Mouse (Mus musculus) heart, adult 2 months (tissue): ENCODE measurements around the gene Rars2. TPM values are rescaled to one million over a fixed set of nuclear protein-coding genes. Genes with fewer than 3 reads are reported as not detected.

Experiments
- DNase-seq, 2 experiments: peaks; one replicate each; pipeline ENCODE4 v3.0.0; 2021
- H3K27ac ChIP-seq: fragments of 200-600 bp; 2 replicates; pipeline ENCODE4 v1.8.1; 2022
- H3K27me3 ChIP-seq: fragments of 200-500 bp; 2 replicates; pipeline ENCODE4 v1.6.1; 2012; ENCODE audit warnings: mild to moderate bottlenecking, low read length, inconsistent platforms, mixed read lengths; ENCODE audit not compliant: control insufficient read depth, insufficient read depth
- H3K36me3 ChIP-seq: fragments of 200-500 bp; 2 replicates; pipeline ENCODE4 v1.6.1; 2012; ENCODE audit warnings: low read length, inconsistent platforms; ENCODE audit not compliant: control insufficient read depth, insufficient read depth
- H3K4me1 ChIP-seq: fragments of 200-500 bp; 2 replicates; pipeline ENCODE4 v1.6.1; 2011; ENCODE audit warnings: low read length; ENCODE audit not compliant: control insufficient read depth, insufficient read depth
- H3K4me3 ChIP-seq: fragments of 200-600 bp; 2 replicates; pipeline ENCODE4 v1.8.1; 2022
- H3K79me2 ChIP-seq: fragments of 200-500 bp; replicated peaks from 2 replicates; pipeline ENCODE4 v1.6.1; 2012; ENCODE audit warnings: mild to moderate bottlenecking, inconsistent platforms, low read length, moderate library complexity, mixed read lengths; ENCODE audit not compliant: control insufficient read depth, insufficient read depth
- H3K9ac ChIP-seq: fragments of 200-500 bp; 2 replicates; pipeline ENCODE4 v1.6.1; 2012; ENCODE audit warnings: low read depth, mild to moderate bottlenecking, control low read depth, inconsistent platforms, low read length, mixed read lengths
- CTCF ChIP-seq: fragments of 200-600 bp; IDR thresholded peaks from 2 replicates; pipeline ENCODE4 v1.8.1; 2022; ENCODE audit warnings: antibody characterized with exemption, mild to moderate bottlenecking, moderate library complexity
- EP300 ChIP-seq: fragments of 200-500 bp; IDR thresholded peaks from 2 replicates; pipeline ENCODE4 v1.6.1; 2011; ENCODE audit warnings: low read depth, low read length, control low read depth; ENCODE audit not compliant: insufficient read depth
- POLR2A ChIP-seq: fragments of 200-500 bp; IDR thresholded peaks from 2 replicates; pipeline ENCODE4 v1.6.1; 2011; ENCODE audit warnings: mild to moderate bottlenecking, low read depth, low read length, control low read depth; ENCODE audit not compliant: insufficient read depth
- WGBS: fragments of 180-500 bp; shearing (Covaris S2); methylation state at CpG from one replicate; pipeline ENCODE4 v1.1.7; 2018; 5-methylcytosine and 5-hydroxymethylcytosine counted together
- intact Hi-C: fragments of 180-260 bp; cut with DNase I; formaldehyde crosslinking; loops from one replicate; pipeline ENCODE4 v1.15.1; 2025
- polyA plus RNA-seq: library from polyadenylated mRNA; depleted of rRNA; stranded (reverse); fragments of >200 nt; gene quantifications from 2 replicates; pipeline ENCODE4 v1.2.3, GENCODE M21; 2012
- total RNA-seq, 2 experiments: library from RNA; stranded (reverse); gene quantifications; 2 replicates each; pipeline ENCODE4 v1.2.3; 2021

Rars2 gene
- total and polyA plus RNA-seq, 3 experiments: 10.1 to 24.9 (median 23.6) TPM

GRCm38 (mm10) chr4:34634129-34634528 lies 19.4 kb downstream of the Rars2 start:
- TF ChIP-seq EP300: no peak
- TF ChIP-seq POLR2A: no peak
- TF ChIP-seq CTCF: no peak
- intact Hi-C loops: no loop called here
- Histone ChIP-seq H3K36me3 (no peaks in the 10 kb centered on the region), H3K27me3 (no peaks in the 10 kb centered on the region), H3K4me1 (no peaks in the 10 kb centered on the region), H3K27ac (no peak overlapping the region), H3K4me3 (no peak overlapping the region), H3K9ac (no peak overlapping the region), H3K79me2 (no peaks in the 10 kb centered on the region)
- DNase-seq: no peak
- WGBS: 95% methylated on average over 7 of the region's 7 CpGs

DNA sequence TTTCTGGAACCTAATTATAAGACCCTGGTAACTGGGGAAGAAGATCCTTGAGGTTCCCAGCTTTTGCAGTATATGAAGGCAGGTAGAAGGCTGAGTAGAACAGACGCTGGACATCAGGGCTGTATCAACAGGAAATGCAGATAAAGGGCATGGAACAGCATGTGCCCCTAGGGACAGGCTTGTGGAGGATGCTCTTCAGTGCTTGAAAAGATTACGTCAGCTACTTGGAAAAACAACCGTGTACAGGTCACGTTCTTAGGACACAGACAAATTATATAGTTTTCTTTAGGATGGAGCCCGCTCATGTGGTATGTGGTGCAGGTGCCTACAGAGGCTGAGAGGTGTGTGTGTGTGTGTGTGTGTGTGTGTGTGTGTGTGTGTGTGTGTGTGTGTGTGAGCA lies 21.3 kb downstream of the Rars2 start:
- Histone ChIP-seq H3K36me3 (no peaks in the 10 kb centered on the region), H3K79me2 (no peaks in the 10 kb centered on the region), H3K27me3 (no peaks in the 10 kb centered on the region), H3K27ac (no peak overlapping the region), H3K4me1 (no peaks in the 10 kb centered on the region), H3K9ac (no peak overlapping the region), H3K4me3 (no peak overlapping the region)
- intact Hi-C loops: no loop called here
- WGBS: 49% methylated on average over 5 of the region's 5 CpGs
- TF ChIP-seq CTCF (no peak), POLR2A (no peak), EP300 (no peak)
- DNase-seq: no peak

DNA sequence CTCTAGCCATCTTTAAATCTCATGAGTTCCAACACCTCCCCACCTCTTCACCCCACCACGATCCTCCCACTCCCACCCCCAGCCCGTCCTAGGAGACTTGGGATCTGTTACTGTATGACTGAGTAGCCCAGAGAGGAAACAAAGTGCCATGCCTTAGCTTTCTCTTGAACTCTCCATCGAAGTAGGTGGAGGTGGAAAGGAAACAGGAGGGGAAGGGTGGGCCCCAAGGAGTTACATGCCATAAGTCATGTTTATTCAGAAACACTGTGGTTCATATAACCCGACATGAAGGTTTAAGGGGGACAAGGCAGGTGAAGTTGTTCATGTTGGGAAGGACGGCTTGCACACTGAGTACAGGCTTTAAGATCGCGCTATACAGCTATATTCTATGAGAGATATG lies 22.6 kb downstream of the Rars2 start:
- Histone ChIP-seq H3K4me1 (no peaks in the 10 kb centered on the region), H3K27ac (no peak overlapping the region), H3K79me2 (no peaks in the 10 kb centered on the region), H3K9ac (no peak overlapping the region), H3K36me3 (no peaks in the 10 kb centered on the region), H3K4me3 (no peak overlapping the region), H3K27me3 (no peaks in the 10 kb centered on the region)
- WGBS: 87% methylated on average over 7 of the region's 7 CpGs
- DNase-seq: no peak
- TF ChIP-seq CTCF (no peak), POLR2A (no peak), EP300 (no peak)
- intact Hi-C loops: no loop called here

- Histone ChIP-seq H3K27ac (no peak overlapping the region), H3K79me2 (no peaks in the 10 kb centered on the region), H3K27me3 (no peaks in the 10 kb centered on the region), H3K9ac (no peak overlapping the region), H3K4me3 (no peak overlapping the region), H3K36me3 (no peaks in the 10 kb centered on the region), H3K4me1 (no peaks in the 10 kb centered on the region)
- 93% methylated on average over 4 of the region's 4 CpGs for WGBS
- no peak for DNase-seq
- intact Hi-C loops: no loop called here
- TF ChIP-seq CTCF (no peak), EP300 (no peak), POLR2A (no peak)
Observed at GRCm38 (mm10) chr4:34637851-34638250, 23.1 kb downstream of the Rars2 start.

DNA sequence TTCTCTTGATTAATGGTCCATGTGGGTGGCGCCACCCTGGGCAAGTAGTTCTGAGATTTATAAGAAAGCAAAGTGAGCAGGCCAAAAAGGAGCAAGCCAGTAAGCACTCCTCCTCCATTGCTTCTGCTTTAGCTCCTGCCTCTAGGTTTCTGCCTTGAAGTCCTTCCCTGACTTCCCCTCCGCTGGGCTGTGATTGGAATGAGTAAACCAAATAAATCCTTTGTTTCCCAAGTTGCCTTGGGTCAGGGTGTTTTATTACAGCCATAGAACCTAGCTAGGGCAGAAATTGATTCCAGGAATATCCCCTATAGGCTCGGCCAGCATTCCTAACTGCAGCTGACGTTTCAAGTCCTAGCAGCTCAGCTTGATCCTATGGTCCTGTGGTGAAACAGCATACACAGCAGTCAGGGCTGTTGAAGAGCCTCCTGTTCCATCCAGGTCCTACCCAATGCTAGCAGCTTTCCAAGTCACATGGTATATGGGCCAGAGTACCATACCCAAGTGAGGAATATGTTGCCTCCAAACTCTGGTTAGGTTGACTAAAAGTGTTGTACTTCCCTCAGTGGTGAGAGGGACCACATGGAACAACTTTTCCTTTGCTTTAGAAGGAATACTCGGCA lies 25.1 kb downstream of the Rars2 start:
- no peaks in the 10 kb centered on the region for H3K79me2 ChIP-seq
- no peaks in the 10 kb centered on the region for H3K4me1 ChIP-seq
- 97% methylated on average over 5 of the region's 5 CpGs for WGBS
- no peak for DNase-seq
- H3K9ac ChIP-seq: no peak overlapping the region
- intact Hi-C loops: no loop called here
- no peaks in the 10 kb centered on the region for H3K27me3 ChIP-seq
- H3K27ac ChIP-seq: no peak overlapping the region
- no peak overlapping the region for H3K4me3 ChIP-seq
- TF ChIP-seq POLR2A (no peak), EP300 (no peak), CTCF (no peak)
- no peaks in the 10 kb centered on the region for H3K36me3 ChIP-seq

GRCm38 (mm10) chr4:34640731-34641130 lies 26.0 kb downstream of the Rars2 start:
- 91% methylated on average over 3 of the region's 3 CpGs for WGBS
- Histone ChIP-seq H3K27me3 (no peaks in the 10 kb centered on the region), H3K36me3 (no peaks in the 10 kb centered on the region), H3K79me2 (no peaks in the 10 kb centered on the region), H3K4me1 (no peaks in the 10 kb centered on the region), H3K27ac (no peak overlapping the region), H3K4me3 (no peak overlapping the region), H3K9ac (no peak overlapping the region)
- intact Hi-C loops: no loop called here
- DNase-seq: no peak
- TF ChIP-seq CTCF: no peak
- TF ChIP-seq EP300: no peak
- no peak for TF ChIP-seq POLR2A
